Mouse (Mus musculus): ENCODE data around the gene Sema5a.

Gene Sema5a

DNA sequence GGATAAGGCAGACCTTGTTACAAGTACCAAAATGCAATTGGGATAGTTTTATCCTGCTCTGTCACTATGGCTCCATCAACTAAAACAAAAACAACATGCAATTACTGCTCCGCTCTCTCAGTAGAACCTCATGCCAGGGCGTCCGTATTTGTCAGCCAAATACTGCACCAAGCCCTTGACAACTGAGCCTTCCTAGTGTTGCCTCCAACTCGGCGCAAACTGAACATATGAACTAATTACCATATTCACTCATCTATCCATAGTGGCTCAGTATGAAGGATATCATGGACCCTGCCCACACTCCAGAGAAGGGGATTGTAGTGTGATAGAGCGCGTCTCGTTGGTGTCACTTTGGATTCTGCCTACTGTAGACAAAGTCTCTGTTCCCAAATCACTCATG lies 389.1 kb downstream of the Sema5a start:
- no peak for DNase-seq (ENCODE audit: low spot score in 2 of 2)

GRCm38 (mm10) chr15:32637879-32638278 lies 393.3 kb downstream of the Sema5a start:
- DNase-seq (ENCODE audit: low spot score in 2 of 2), result no peak

GRCm38 (mm10) chr15:32647061-32647687 lies 402.6 kb downstream of the Sema5a start:
- DNase-seq (ENCODE audit: low spot score in 2 of 2), result no peak

DNA sequence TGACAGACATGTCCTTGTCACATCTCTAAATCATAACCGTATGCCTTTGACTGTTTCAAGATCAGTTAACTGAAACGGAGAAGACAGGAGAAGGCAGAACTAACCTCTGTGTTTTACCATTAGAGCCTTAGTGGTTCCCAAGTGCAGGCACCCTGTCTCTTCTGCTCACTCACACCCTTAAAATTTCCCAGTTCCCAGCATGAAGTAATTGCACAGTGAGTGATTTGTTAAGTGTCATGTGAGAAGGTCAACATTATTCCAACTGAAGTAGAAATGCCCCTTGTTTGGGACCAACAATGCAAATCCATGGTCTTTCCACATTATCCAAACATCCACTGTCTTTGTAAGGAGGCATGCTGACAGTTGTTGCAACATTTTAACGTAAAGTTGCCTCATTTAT lies 409.4 kb downstream of the Sema5a start:
- DNase-seq (ENCODE audit: low spot score in 2 of 2), result no peak

DNA sequence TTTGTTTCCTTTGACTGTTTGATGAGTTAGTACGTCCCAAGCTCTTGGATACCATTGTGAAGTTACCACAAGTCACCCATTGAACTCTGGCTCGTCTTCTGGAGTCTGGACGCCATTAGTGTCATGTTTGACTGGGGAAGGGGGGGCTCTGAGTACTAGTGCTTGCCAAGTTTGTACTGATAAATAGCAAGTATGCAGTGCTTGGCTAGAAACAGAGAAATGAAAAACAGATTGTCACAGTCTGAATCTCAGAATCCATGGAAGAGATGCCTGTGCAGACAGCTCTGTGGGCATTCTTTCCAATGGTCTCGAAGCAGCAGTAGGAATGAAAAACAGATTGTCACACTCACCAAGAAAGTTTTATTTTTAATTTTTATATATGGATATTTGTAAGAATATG lies 411.4 kb downstream of the Sema5a start:
- no peak for DNase-seq (ENCODE audit: low spot score in 2 of 2)

- DNase-seq (ENCODE audit: low spot score in 2 of 2), result no peak
Observed at GRCm38 (mm10) chr15:32676446-32676845, 431.8 kb downstream of the Sema5a start.

GRCm38 (mm10) chr15:32685152-32685551 lies 440.5 kb downstream of the Sema5a start:
- DNase-seq (ENCODE audit: low spot score in 2 of 2), result no peak

DNA sequence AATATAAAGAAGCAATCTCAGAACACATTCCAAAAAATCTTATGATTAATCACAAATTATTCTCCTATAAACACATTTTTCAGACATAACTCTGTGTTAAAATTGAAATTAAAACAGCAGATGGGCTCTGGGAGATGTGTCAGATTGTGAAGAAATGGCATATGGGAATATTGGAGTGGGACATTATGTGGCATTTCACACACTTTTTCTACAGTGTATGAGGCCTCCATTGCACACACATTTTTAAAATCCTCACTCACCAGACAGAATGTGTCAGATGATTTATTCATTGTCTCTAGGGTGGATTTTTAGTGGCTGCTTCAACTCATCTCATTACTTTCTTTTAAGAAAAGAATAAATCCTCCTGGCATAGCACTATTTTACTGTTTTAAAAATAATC lies 446.4 kb downstream of the Sema5a start:
- DNase-seq (ENCODE audit: low spot score in 2 of 2), result no peak

DNA sequence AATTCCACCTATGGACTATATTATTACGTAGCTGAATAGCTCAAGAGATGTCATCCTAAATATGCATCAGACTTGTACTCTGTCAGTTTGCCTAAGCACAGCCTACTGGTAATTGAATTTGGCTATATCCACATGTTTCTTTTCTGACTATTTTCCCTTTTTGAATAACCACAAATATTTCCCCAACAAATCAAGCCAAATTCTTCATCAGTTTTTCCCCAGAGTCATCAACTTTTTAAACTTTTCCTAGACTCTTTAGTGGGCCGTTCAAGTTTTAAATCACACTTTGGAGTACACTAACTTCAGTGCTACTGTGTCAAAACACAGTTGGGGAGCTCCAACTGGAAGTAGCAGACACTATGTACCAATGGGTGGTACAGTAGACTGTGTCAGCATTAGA lies 448.4 kb downstream of the Sema5a start:
- no peak for DNase-seq (ENCODE audit: low spot score in 2 of 2)

GRCm38 (mm10) chr15:32717298-32717985 lies 472.8 kb downstream of the Sema5a start:
- DNase-seq (ENCODE audit: low spot score in 2 of 2), result no peak

DNA sequence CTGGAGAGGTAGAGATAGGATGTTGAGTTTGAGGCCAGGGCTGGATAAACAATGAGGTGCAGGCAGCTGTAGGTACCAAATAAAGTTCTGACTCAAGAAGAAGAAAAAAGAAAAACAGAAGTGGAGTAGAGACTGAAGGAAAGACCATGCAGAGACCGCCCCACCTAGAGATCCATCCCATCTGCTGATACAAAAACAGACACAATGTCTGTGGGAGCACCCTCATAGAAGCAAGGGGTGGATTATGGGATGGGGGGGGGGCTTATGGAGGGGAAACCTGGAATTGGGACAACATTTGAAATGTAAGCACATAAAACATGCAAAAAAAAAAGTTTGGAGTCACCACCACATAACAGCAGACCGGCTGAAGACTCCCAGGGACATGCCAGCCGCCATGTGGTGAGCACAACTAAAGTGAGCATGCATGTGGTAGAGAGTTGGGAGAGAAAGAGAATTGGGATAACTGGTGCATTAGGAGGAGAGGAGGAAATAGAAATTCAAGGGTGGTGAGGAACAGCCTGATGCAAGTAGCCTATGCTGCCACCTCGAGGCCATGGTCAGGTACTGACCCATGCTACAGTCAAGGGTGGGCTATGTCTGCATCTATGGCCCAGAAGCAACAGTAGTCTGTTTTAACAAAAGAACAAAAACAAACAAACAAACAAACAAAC lies 473.8 kb downstream of the Sema5a start:
- no peak for DNase-seq (ENCODE audit: low spot score in 2 of 2)

GRCm38 (mm10) chr15:32718964-32719311 lies 474.3 kb downstream of the Sema5a start:
- no peak for DNase-seq (ENCODE audit: low spot score in 2 of 2)

- no peak for DNase-seq (ENCODE audit: low spot score in 2 of 2)
Observed at GRCm38 (mm10) chr15:32730839-32731238, 486.2 kb downstream of the Sema5a start.
